Comparison of ENCODE assay signal across 41 mouse cellular contexts in genomic region chr7:44269397-44269796, GRCm38 (mm10). TPM values are rescaled to one million over a fixed set of nuclear protein-coding genes. Genes with fewer than 3 reads are reported as not detected.
"Had no signal": no experiment of that assay in that cellular context is flagged by ENCODE, and none has a peak within 500 bp of the region (broad histone marks: within the 10 kb centered on the region; RNA-seq: fewer than 3 reads in every experiment).

No protein-coding gene starts in this region.

- DNase-seq: gastrocnemius, postnatal 14 days; gastrocnemius, postnatal 36 days; heart, postnatal 10 days; heart, postnatal 4 days; kidney, adult 18-20 months; kidney, adult 8-10 months; kidney, postnatal 10 days; kidney, postnatal 25 days; kidney, postnatal 4 days; layer of hippocampus, postnatal 36 days; left cerebral cortex, postnatal 4 days; liver, embryonic 13.5 days had no signal

- ATAC-seq: hindbrain, embryonic 16.5 days; inflammation-experienced regulatory T-cells, adult 6 months; intestine, embryonic 15.5 days; intestine, postnatal 0 days had no signal

- H3K4me3 ChIP-seq: heart, embryonic 10.5 days; heart, embryonic 12.5 days; hindbrain, embryonic 10.5 days; hindbrain, embryonic 12.5 days; intestine, embryonic 15.5 days; layer of hippocampus, adult 2 months; limb, embryonic 13.5 days; limb, embryonic 15.5 days; liver, embryonic 13.5 days; liver, embryonic 15.5 days had no signal

- H3K4me1 ChIP-seq: heart, embryonic 10.5 days; heart, embryonic 12.5 days; hindbrain, embryonic 12.5 days; intestine, embryonic 15.5 days; limb, embryonic 13.5 days; limb, embryonic 15.5 days; liver, embryonic 13.5 days; liver, embryonic 15.5 days had no signal

- H3K36me3 ChIP-seq: heart, embryonic 10.5 days; heart, embryonic 12.5 days; hindbrain, embryonic 10.5 days; hindbrain, embryonic 12.5 days; intestine, embryonic 15.5 days; limb, embryonic 13.5 days; limb, embryonic 15.5 days; liver, embryonic 13.5 days; liver, embryonic 15.5 days had no signal

- H3K9ac ChIP-seq: heart, embryonic 12.5 days; hindbrain, embryonic 12.5 days; hindbrain, embryonic 14.5 days; intestine, embryonic 15.5 days; limb, embryonic 13.5 days; limb, embryonic 15.5 days; liver, embryonic 13.5 days; liver, embryonic 15.5 days had no signal

- H3K27ac ChIP-seq: heart, embryonic 10.5 days; hindbrain, embryonic 10.5 days; hindbrain, embryonic 12.5 days; hindbrain, embryonic 14.5 days; intestine, embryonic 15.5 days; layer of hippocampus, adult 2 months; limb, embryonic 13.5 days; limb, embryonic 15.5 days; liver, embryonic 13.5 days; liver, embryonic 15.5 days had no signal

RNA-seq across cellular contexts. Expression of gene Gm15517, which starts 8.2 kb away (rescaled TPM):
- total RNA-seq: gastrocnemius, adult 18-20 months; gastrocnemius, adult 8-10 months; gastrocnemius, postnatal 14 days; gastrocnemius, postnatal 36 days; heart, adult 8-10 months; heart, postnatal 10 days; heart, postnatal 25 days; heart, postnatal 4 days; layer of hippocampus, adult 2 months; layer of hippocampus, postnatal 14 days; layer of hippocampus, postnatal 36 days; left cerebral cortex, adult 18-20 months; left cerebral cortex, adult 8-10 months; left cerebral cortex, postnatal 10 days; left cerebral cortex, postnatal 25 days; left cerebral cortex, postnatal 4 days had no signal
- polyA plus RNA-seq: heart, embryonic 10.5 days; heart, embryonic 12.5 days; heart, embryonic 14.5 days; heart, embryonic 16.5 days; hindbrain, embryonic 10.5 days; hindbrain, embryonic 12.5 days; hindbrain, embryonic 14.5 days; hindbrain, embryonic 16.5 days; inflammation-experienced regulatory T-cells, adult 6 months; intestine, embryonic 15.5 days; intestine, postnatal 0 days; kidney, embryonic 14.5 days; kidney, embryonic 16.5 days; limb, embryonic 11.5 days; limb, embryonic 15.5 days; liver, embryonic 11.5 days; liver, embryonic 13.5 days; liver, embryonic 15.5 days had no signal

RNA-seq across cellular contexts. Expression of gene Acp4, which starts 12.2 kb away (rescaled TPM):
- total RNA-seq: gastrocnemius, adult 18-20 months; gastrocnemius, adult 8-10 months; gastrocnemius, postnatal 14 days; gastrocnemius, postnatal 36 days; heart, adult 8-10 months; heart, postnatal 10 days; heart, postnatal 25 days; heart, postnatal 4 days; layer of hippocampus, adult 2 months; layer of hippocampus, postnatal 14 days; layer of hippocampus, postnatal 36 days; left cerebral cortex, adult 18-20 months; left cerebral cortex, postnatal 10 days; left cerebral cortex, postnatal 25 days; left cerebral cortex, postnatal 4 days had no signal
- polyA plus RNA-seq: gonadal fat pad, adult 2 months; heart, embryonic 10.5 days; heart, embryonic 12.5 days; heart, embryonic 14.5 days; heart, embryonic 16.5 days; hindbrain, embryonic 12.5 days; hindbrain, embryonic 14.5 days; hindbrain, embryonic 16.5 days; inflammation-experienced regulatory T-cells, adult 6 months; intestine, embryonic 15.5 days; intestine, postnatal 0 days; kidney, embryonic 14.5 days; kidney, embryonic 16.5 days; liver, embryonic 11.5 days; liver, embryonic 13.5 days had no signal

RNA-seq across cellular contexts. Expression of gene 1700028J19Rik, which starts 22.9 kb away (rescaled TPM):
- total RNA-seq: gastrocnemius, adult 18-20 months; gastrocnemius, adult 8-10 months had no signal

RNA-seq across cellular contexts. Expression of gene Gm36864, which starts 33.4 kb away (rescaled TPM):
- total RNA-seq: gastrocnemius, adult 18-20 months; gastrocnemius, adult 8-10 months; gastrocnemius, postnatal 14 days; gastrocnemius, postnatal 36 days; heart, adult 8-10 months; heart, postnatal 10 days; heart, postnatal 25 days; heart, postnatal 4 days; layer of hippocampus, adult 2 months; layer of hippocampus, postnatal 14 days; layer of hippocampus, postnatal 36 days; left cerebral cortex, adult 18-20 months; left cerebral cortex, adult 8-10 months; left cerebral cortex, postnatal 10 days; left cerebral cortex, postnatal 25 days; left cerebral cortex, postnatal 4 days had no signal
- polyA plus RNA-seq: gonadal fat pad, adult 2 months; heart, embryonic 10.5 days; heart, embryonic 12.5 days; heart, embryonic 14.5 days; heart, embryonic 16.5 days; hindbrain, embryonic 10.5 days; hindbrain, embryonic 12.5 days; hindbrain, embryonic 14.5 days; intestine, embryonic 15.5 days; intestine, postnatal 0 days; kidney, embryonic 14.5 days; kidney, embryonic 16.5 days; limb, embryonic 11.5 days; limb, embryonic 15.5 days; liver, embryonic 11.5 days; liver, embryonic 13.5 days; liver, embryonic 15.5 days had no signal
